Mouse (Mus musculus): ENCODE measurements around the gene Hbq1a. TPM values are rescaled to one million over a fixed set of nuclear protein-coding genes. Genes with fewer than 3 reads are reported as not detected.

The Hbq1a gene
- not detected in 2 replicates for polyA plus RNA-seq (2015; fragmentation: Nextera tagmentation; extraction: Ambion mirVana)

GRCm38 (mm10) chr11:32299865-32300264 is at the start of gene Hbq1a:
Hbq1a (plus strand) TSS chr11:32300069.

GRCm38 (mm10) chr11:32267188-32267884 is 32.5 kb upstream of the Hbq1a start, which contains the start of gene Nprl3:
Nprl3 (minus strand) TSS chr11:32267707.

GRCm38 (mm10) chr11:32276347-32276746 is 23.5 kb upstream of the Hbq1a start, which contains the start of gene Hba-x:
Hba-x (plus strand) TSS chr11:32276400.

GRCm38 (mm10) chr11:32283091-32283777 is 16.6 kb upstream of the Hbq1a start, which contains the start of gene Hba-a1:
Hba-a1 (plus strand) TSS chr11:32283511.

GRCm38 (mm10) chr11:32286695-32287492 is 13.0 kb upstream of the Hbq1a start, which contains the start of gene Hbq1b:
Hbq1b (plus strand) TSS chr11:32286965.

GRCm38 (mm10) chr11:32296203-32296602 is 3.7 kb upstream of the Hbq1a start, which contains the start of gene Hba-a2:
Hba-a2 (plus strand) TSS chr11:32296489.

GRCm38 (mm10) chr11:32347607-32348432 is 48.0 kb downstream of the Hbq1a start, which contains the start of gene Sh3pxd2b:
Sh3pxd2b (plus strand) TSS chr11:32347820.

Other genes with a start within 250 kb of the Hbq1a start
- 0.06 TPM in 1 of 2 replicates, not detected in the other for gene Il9r, start 99.8 kb upstream of the Hbq1a start, polyA plus RNA-seq (2015; fragmentation: Nextera tagmentation; extraction: Ambion mirVana)
- 13.7 and 19.0 TPM in 2 replicates for gene Snrnp25, start 94.7 kb upstream of the Hbq1a start, polyA plus RNA-seq (2015; fragmentation: Nextera tagmentation; extraction: Ambion mirVana)
- 43.7 and 46.3 TPM in 2 replicates for gene Rhbdf1, start 77.8 kb upstream of the Hbq1a start, polyA plus RNA-seq (2015; fragmentation: Nextera tagmentation; extraction: Ambion mirVana)
- 17.7 and 20.4 TPM in 2 replicates for gene Mpg, start 73.6 kb upstream of the Hbq1a start, polyA plus RNA-seq (2015; fragmentation: Nextera tagmentation; extraction: Ambion mirVana)
- gene Nprl3, start 32.4 kb upstream of the Hbq1a start, polyA plus RNA-seq (2015; fragmentation: Nextera tagmentation; extraction: Ambion mirVana): 19.0 and 21.6 TPM in 2 replicates
- gene Hba-x, start 23.7 kb upstream of the Hbq1a start, polyA plus RNA-seq (2015; fragmentation: Nextera tagmentation; extraction: Ambion mirVana): 0.19 TPM in 1 of 2 replicates, not detected in the other
- 1,152 and 1,351 TPM in 2 replicates for gene Hba-a1, start 16.6 kb upstream of the Hbq1a start, polyA plus RNA-seq (2015; fragmentation: Nextera tagmentation; extraction: Ambion mirVana)
- 0.77 TPM in 1 of 2 replicates, not detected in the other for gene Hbq1b, start 13.1 kb upstream of the Hbq1a start, polyA plus RNA-seq (2015; fragmentation: Nextera tagmentation; extraction: Ambion mirVana)
- 2,779 and 3,226 TPM in 2 replicates for gene Hba-a2, start 3.6 kb upstream of the Hbq1a start, polyA plus RNA-seq (2015; fragmentation: Nextera tagmentation; extraction: Ambion mirVana)
- gene Sh3pxd2b, start 47.8 kb downstream of the Hbq1a start, polyA plus RNA-seq (2015; fragmentation: Nextera tagmentation; extraction: Ambion mirVana): 7.7 and 8.4 TPM in 2 replicates
- 35.0 and 36.2 TPM in 2 replicates for gene Ubtd2, start 155.3 kb downstream of the Hbq1a start, polyA plus RNA-seq (2015; fragmentation: Nextera tagmentation; extraction: Ambion mirVana)
- 0.23 TPM in 1 of 2 replicates, not detected in the other for gene Efcab9, start 232.0 kb downstream of the Hbq1a start, polyA plus RNA-seq (2015; fragmentation: Nextera tagmentation; extraction: Ambion mirVana)
- 1.1 and 1.6 TPM in 2 replicates for gene Stk10, start 233.2 kb downstream of the Hbq1a start, polyA plus RNA-seq (2015; fragmentation: Nextera tagmentation; extraction: Ambion mirVana)